ENCODE assay signal across 8 mouse cellular contexts in genomic region chr2:155133977-155134860, GRCm38 (mm10). TPM values are rescaled to one million over a fixed set of nuclear protein-coding genes. Genes with fewer than 3 reads are reported as not detected.
DNase-seq lines count a peak whose midpoint lies in the region; ATAC-seq and TF ChIP-seq lines count a peak whose summit lies in the region.

No protein-coding gene starts in this region.

- no peaks in the 10 kb centered on the region for H3K27me3 ChIP-seq in kidney, embryonic 16.5 days (ENCODE audit: insufficient read depth, low read length)
- peaks cover 8% of the 10 kb centered on the region; the same call in 1 of the 2 replicates for H3K27me3 ChIP-seq in G1E (ENCODE audit: insufficient read depth, low read length)
- H3K27me3 ChIP-seq in hindbrain, embryonic 15.5 days = no peaks in the 10 kb centered on the region
- no peaks in the 10 kb centered on the region for H3K27me3 ChIP-seq in megakaryocyte, embryonic 14.5 days (replicated peaks)
- no peaks in the 10 kb centered on the region for H3K27me3 ChIP-seq in stomach, embryonic 16.5 days (ENCODE audit: control insufficient read depth, insufficient read depth, low read length)

- H3K4me1 ChIP-seq in kidney, embryonic 16.5 days (ENCODE audit: insufficient read depth, low read length) = peaks cover 17% of the 10 kb centered on the region
- peaks cover 25% of the 10 kb centered on the region for H3K4me1 ChIP-seq in G1E (ENCODE audit: insufficient read depth, low read depth, low read length)
- H3K4me1 ChIP-seq in embryonic fibroblast, embryonic 13.5 days (ENCODE audit: control insufficient read depth, insufficient read depth, low read length) = peaks cover 12% of the 10 kb centered on the region
- H3K4me1 ChIP-seq in hindbrain, embryonic 15.5 days (replicated peaks) = peaks cover 32% of the 10 kb centered on the region
- peaks cover 51% of the 10 kb centered on the region for H3K4me1 ChIP-seq in megakaryocyte, embryonic 14.5 days
- H3K4me1 ChIP-seq in stomach, embryonic 16.5 days (ENCODE audit: control insufficient read depth, insufficient read depth, low read length) = peaks cover 14% of the 10 kb centered on the region

- H3K9ac ChIP-seq in kidney, embryonic 16.5 days (replicated peaks; ENCODE audit: low read length) = peak overlapping the region; percentile 94
- peak overlapping the region; percentile 84 for H3K9ac ChIP-seq in hindbrain, embryonic 15.5 days
- peak overlapping the region; percentile 98 for H3K9ac ChIP-seq in stomach, embryonic 16.5 days (ENCODE audit: low read length)

- peak overlapping the region; percentile 77 for H3K4me3 ChIP-seq in kidney, embryonic 16.5 days (ENCODE audit: low read length)
- H3K4me3 ChIP-seq in G1E (ENCODE audit: low read depth, low read length) = peak overlapping the region; percentile 91
- H3K4me3 ChIP-seq in embryonic fibroblast, embryonic 13.5 days (ENCODE audit: insufficient read depth, low read length) = peak overlapping the region; percentile 63
- peak overlapping the region; percentile 81 for H3K4me3 ChIP-seq in hindbrain, embryonic 15.5 days
- peak overlapping the region; percentile 97 for H3K4me3 ChIP-seq in megakaryocyte, embryonic 14.5 days (replicated peaks)
- peak overlapping the region; percentile 71 for H3K4me3 ChIP-seq in stomach, embryonic 16.5 days (replicated peaks; ENCODE audit: low read length)

- peaks cover 16% of the 10 kb centered on the region for H3K36me3 ChIP-seq in kidney, embryonic 16.5 days (ENCODE audit: insufficient read depth, low read length)
- H3K36me3 ChIP-seq in G1E (replicated peaks) = peaks cover 23% of the 10 kb centered on the region
- H3K36me3 ChIP-seq in hindbrain, embryonic 15.5 days = peaks cover 14% of the 10 kb centered on the region
- peaks cover 32% of the 10 kb centered on the region for H3K36me3 ChIP-seq in megakaryocyte, embryonic 14.5 days (replicated peaks; ENCODE audit: low read length)
- H3K36me3 ChIP-seq in stomach, embryonic 16.5 days (ENCODE audit: control insufficient read depth, insufficient read depth, low read length) = 0 out of 2 replicates have a peak, but pooled peaks cover 9% of the 10 kb centered on the region

- no peak for TF ChIP-seq POLR2A in embryonic fibroblast, embryonic 13.5 days (IDR thresholded peaks at IDR 0.05; ENCODE audit: low read depth, low read length)

- peak; percentile 36; the same call in 1 of the 2 replicates for ATAC-seq in kidney, embryonic 16.5 days (ENCODE audit: low FRiP score, low TSS enrichment)
- no peak for ATAC-seq in G1E (ENCODE audit: extremely low read depth, insufficient number of reproducible peaks, low FRiP score, poor library complexity, severe bottlenecking)
- ATAC-seq in hindbrain, embryonic 15.5 days (ENCODE audit: low FRiP score, low read depth) = peak; percentile 43; the same call in 1 of the 2 replicates
- no peak for ATAC-seq in stomach, embryonic 16.5 days (ENCODE audit: insufficient read depth, low FRiP score)

- H3K27ac ChIP-seq in kidney, embryonic 16.5 days (ENCODE audit: low read length) = peak overlapping the region; percentile 88
- no peak overlapping the region for H3K27ac ChIP-seq in embryonic fibroblast, embryonic 13.5 days (ENCODE audit: insufficient read depth, low read length)
- H3K27ac ChIP-seq in hindbrain, embryonic 15.5 days (replicated peaks) = peak overlapping the region; percentile 88
- peak overlapping the region; percentile 76 for H3K27ac ChIP-seq in stomach, embryonic 16.5 days (ENCODE audit: low read length)

- no peaks in the 10 kb centered on the region for H3K9me3 ChIP-seq in kidney, embryonic 16.5 days (ENCODE audit: low read length)
- no peaks in the 10 kb centered on the region for H3K9me3 ChIP-seq in G1E (replicated peaks)
- no peaks in the 10 kb centered on the region for H3K9me3 ChIP-seq in hindbrain, embryonic 15.5 days
- no peaks in the 10 kb centered on the region for H3K9me3 ChIP-seq in megakaryocyte, embryonic 14.5 days
- H3K9me3 ChIP-seq in stomach, embryonic 16.5 days (replicated peaks; ENCODE audit: control insufficient read depth, low read length) = no peaks in the 10 kb centered on the region

- H3K4me2 ChIP-seq in kidney, embryonic 16.5 days (replicated peaks; ENCODE audit: low read depth, low read length) = peak overlapping the region; percentile 74
- peak overlapping the region; percentile 52 for H3K4me2 ChIP-seq in hindbrain, embryonic 15.5 days
- peak overlapping the region; percentile 59 for H3K4me2 ChIP-seq in stomach, embryonic 16.5 days (ENCODE audit: low read depth, low read length)

- no peak for TF ChIP-seq CTCF in G1E (IDR thresholded peaks at IDR 0.05; ENCODE audit: low read depth, low read length)
- no peak for TF ChIP-seq CTCF in embryonic fibroblast, embryonic 13.5 days (IDR thresholded peaks at IDR 0.05; ENCODE audit: borderline replicate concordance, insufficient read depth, low read length)

- DNase-seq in kidney, postnatal 36 days = no peak
- peak; percentile 31 for DNase-seq in G1E (ENCODE audit: low spot score)
- DNase-seq in cerebellum, postnatal 25 days = no peak

- WGBS in kidney, embryonic 16.5 days = under 1% methylated on average over 18 of the region's 18 CpGs
- WGBS in hindbrain, embryonic 15.5 days = 2% methylated on average over 13 of the region's 18 CpGs
- WGBS in stomach, embryonic 16.5 days = 1% methylated on average over 18 of the region's 18 CpGs

RNA-seq across cellular contexts. Expression of gene Itch, which starts 0.9 kb away (rescaled TPM):
- polyA plus RNA-seq in kidney, embryonic 16.5 days (2015; fragmentation: Nextera tagmentation; extraction: Ambion mirVana) = 55.2 and 64.6 TPM in 2 replicates
- total RNA-seq in G1E (2014; fragmentation: Nextera tagmentation) (65.6 and 66.5 TPM in 2 replicates), G1E (2017) (53.9 and 63.4 TPM in 2 replicates)
- polyA plus RNA-seq in G1E (2012) = 1.8 TPM in 2 replicates
- 62.4 and 73.3 TPM in 2 replicates for polyA plus RNA-seq in embryonic fibroblast, embryonic 13.5 days (2011; ENCODE audit: insufficient read length, low read depth, missing spikeins)
- 39.5 and 40.9 TPM in 2 replicates for polyA plus RNA-seq in hindbrain, embryonic 15.5 days (2015; fragmentation: Nextera tagmentation; extraction: Ambion mirVana)
- 1.2 and 1.4 TPM in 2 replicates for polyA plus RNA-seq in megakaryocyte, embryonic 14.5 days (2012; ENCODE audit: insufficient read depth, low replicate concordance)
- 51.9 and 54.3 TPM in 2 replicates for polyA plus RNA-seq in stomach, embryonic 16.5 days (2015; fragmentation: Nextera tagmentation; extraction: Ambion mirVana)

RNA-seq across cellular contexts. Expression of gene Ahcy, which starts 59.9 kb away (rescaled TPM):
- polyA plus RNA-seq in kidney, embryonic 16.5 days (2015; fragmentation: Nextera tagmentation; extraction: Ambion mirVana) = 79.2 and 82.7 TPM in 2 replicates
- total RNA-seq in G1E (2014; fragmentation: Nextera tagmentation) (73.3 and 86.1 TPM in 2 replicates), G1E (2017) (13.5 and 13.7 TPM in 2 replicates)
- 11.7 and 31.8 TPM in 2 replicates for polyA plus RNA-seq in G1E (2012)
- polyA plus RNA-seq in embryonic fibroblast, embryonic 13.5 days (2011; ENCODE audit: insufficient read length, low read depth, missing spikeins) = 52.0 and 52.2 TPM in 2 replicates
- 35.1 and 37.2 TPM in 2 replicates for polyA plus RNA-seq in hindbrain, embryonic 15.5 days (2015; fragmentation: Nextera tagmentation; extraction: Ambion mirVana)
- 2.7 and 9.5 TPM in 2 replicates for polyA plus RNA-seq in megakaryocyte, embryonic 14.5 days (2012; ENCODE audit: insufficient read depth, low replicate concordance)
- 52.4 and 56.2 TPM in 2 replicates for polyA plus RNA-seq in stomach, embryonic 16.5 days (2015; fragmentation: Nextera tagmentation; extraction: Ambion mirVana)

Comparison
In these comparisons a context has a peak if more than half of its experiments do, and no peak if none do; other contexts are left out.
1. ATAC-seq: peak in kidney, embryonic 16.5 days (single experiment) and hindbrain, embryonic 15.5 days (single experiment); none in G1E (single experiment) and stomach, embryonic 16.5 days (single experiment).
2. RNA of gene Itch, which starts 0.9 kb away (polyA plus RNA-seq): 62.4 to 73.3 TPM in embryonic fibroblast, embryonic 13.5 days, 55.2 to 64.6 TPM in kidney, embryonic 16.5 days, 51.9 to 54.3 TPM in stomach, embryonic 16.5 days and 39.5 to 40.9 TPM in hindbrain, embryonic 15.5 days; 1.8 TPM in G1E and 1.2 to 1.4 TPM in megakaryocyte, embryonic 14.5 days; every median in the first group is over 10 times any median in the second.
3. Peak in every context shown above with its lines, with median percentiles within 50 percentile points of each other: H3K4me2 ChIP-seq, H3K4me3 ChIP-seq and H3K9ac ChIP-seq.